Comparison of ENCODE assay signal across 8 mouse cellular contexts in the genomic region with DNA sequence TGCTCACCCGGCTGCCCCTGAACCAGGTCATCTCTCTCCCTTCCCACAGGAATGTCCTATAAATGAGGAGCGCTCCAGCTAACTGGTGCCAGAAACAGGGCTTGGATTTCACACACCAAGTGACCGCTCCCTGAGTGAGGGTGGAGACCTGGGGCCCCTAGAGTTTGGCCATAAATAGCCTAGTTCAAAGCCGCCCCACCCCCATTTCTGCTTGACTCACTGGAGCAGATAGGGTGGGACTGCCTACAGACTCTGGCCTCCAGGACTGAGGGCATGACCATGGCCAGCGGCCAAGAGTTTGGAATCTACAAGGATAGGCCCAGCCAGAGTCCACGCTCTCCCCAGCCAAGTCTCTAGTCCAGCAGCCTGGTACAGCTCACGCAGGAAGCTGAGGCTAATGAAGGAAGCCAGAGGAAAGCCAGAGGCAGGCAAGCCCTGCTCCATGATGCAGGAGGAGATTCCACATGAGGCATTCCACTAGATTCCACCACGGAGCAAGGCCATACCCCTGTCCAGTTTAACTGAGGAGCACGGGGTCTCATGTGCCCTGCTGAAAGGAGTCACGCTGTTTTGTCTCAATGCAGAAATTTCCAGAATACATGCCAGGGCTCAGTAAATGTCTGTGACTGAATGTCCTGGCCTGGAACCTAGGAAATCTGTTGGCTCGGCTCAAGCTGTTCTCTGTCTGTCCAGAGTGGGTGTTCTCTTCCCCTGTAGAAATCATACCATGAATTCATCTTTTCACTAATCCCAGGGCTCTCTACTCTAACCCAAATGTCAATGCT. TPM values are rescaled to one million over a fixed set of nuclear protein-coding genes. Genes with fewer than 3 reads are reported as not detected.
DNase-seq lines count a peak whose midpoint lies in the region; ATAC-seq and TF ChIP-seq lines count a peak whose summit lies in the region.

No protein-coding gene starts in this region.

- no peaks in the 10 kb centered on the region for H3K27me3 ChIP-seq in kidney, adult 2 months (replicated peaks; ENCODE audit: control insufficient read depth, insufficient read depth, low read length)
- H3K27me3 ChIP-seq in lung, embryonic 15.5 days, result no peaks in the 10 kb centered on the region

- WGBS in kidney, adult 2 months, result 12% methylated on average over 11 of the region's 11 CpGs
- 70% methylated on average over 11 of the region's 11 CpGs for WGBS in lung, embryonic 15.5 days

- H3K4me1 ChIP-seq in kidney, adult 2 months (ENCODE audit: control insufficient read depth, insufficient read depth, low read length), result peaks cover 19% of the 10 kb centered on the region
- H3K4me1 ChIP-seq in lung, embryonic 15.5 days, result no peaks in the 10 kb centered on the region; the same call in 1 of the 2 replicates

- H3K27ac ChIP-seq in kidney, adult 2 months (ENCODE audit: insufficient read depth, low read depth, low read length), result peak overlapping the region; percentile 72
- peak overlapping the region; percentile 49; the same call in 1 of the 2 replicates for H3K27ac ChIP-seq in lung, embryonic 15.5 days

- peak; percentile 35 for DNase-seq in cerebellum, adult 11 months
- DNase-seq in cerebellum, postnatal 4 days (ENCODE audit: low spot score in 2 of 2), result no peak
- DNase-seq in adrenal gland, adult 2 months, result peak; percentile 96
- DNase-seq in gastrocnemius, postnatal 25 days, result peak; percentile 95
- peak; percentile 99 for DNase-seq in kidney, adult 2 months
- DNase-seq in urinary bladder, postnatal 10 days (ENCODE audit: low spot score), result peak; percentile 38
- no peak for DNase-seq in frontal cortex, adult 2 months (ENCODE audit: extremely low spot score in 1 of 2, low spot score in 1 of 2)

- no peaks in the 10 kb centered on the region for H3K9me3 ChIP-seq in lung, embryonic 15.5 days

- no peak overlapping the region for H3K9ac ChIP-seq in lung, embryonic 15.5 days

- no peak for TF ChIP-seq POLR2A in kidney, adult 2 months (IDR thresholded peaks at IDR 0.05; ENCODE audit: low read depth, low read length)

- peak; percentile 71 for ATAC-seq in lung, embryonic 15.5 days (ENCODE audit: borderline replicate concordance, extremely low read depth, low FRiP score, low TSS enrichment)

- no peak for TF ChIP-seq CTCF in kidney, adult 2 months (conservative IDR thresholded peaks at IDR 0.05; ENCODE audit: insufficient read depth, insufficient read length, low read depth, low read length)

- no peak overlapping the region for H3K4me2 ChIP-seq in lung, embryonic 15.5 days

- H3K4me3 ChIP-seq in kidney, adult 2 months (ENCODE audit: insufficient read depth, low read depth, low read length), result no peak overlapping the region
- no peak overlapping the region for H3K4me3 ChIP-seq in lung, embryonic 15.5 days

- H3K36me3 ChIP-seq in kidney, adult 2 months (ENCODE audit: control insufficient read depth, insufficient read depth, low read length), result no peaks in the 10 kb centered on the region
- no peaks in the 10 kb centered on the region for H3K36me3 ChIP-seq in lung, embryonic 15.5 days

RNA-seq across cellular contexts. Expression of gene Snta1, which starts 17.5 kb away (rescaled TPM):
- total RNA-seq in adrenal gland, adult 2 months (2021), result 10 to 100 TPM; 19.9 to 29.6 TPM
- 53.6 and 57.1 TPM in 2 replicates for polyA plus RNA-seq in adrenal gland, adult 2 months (2012; rRNA removed)
- 100 to 1,000 TPM; 190 to 200 TPM for total RNA-seq in gastrocnemius, postnatal 25 days (2021)
- 60.5 and 63.4 TPM in 2 replicates for polyA plus RNA-seq in kidney, adult 2 months (2012; rRNA removed)
- polyA plus RNA-seq in lung, embryonic 15.5 days (2015; fragmentation: Nextera tagmentation; extraction: Ambion mirVana), result 8.6 and 10.5 TPM in 2 replicates
- 37.3 and 37.8 TPM in 2 replicates for polyA plus RNA-seq in frontal cortex, adult 2 months (2012; rRNA removed)

RNA-seq across cellular contexts. Expression of gene Cdk5rap1, which starts 17.6 kb away (rescaled TPM):
- 10 to 100 TPM in 1 of 2 experiments, 1 to 10 TPM in 1; 9.7 to 14.4 TPM for total RNA-seq in adrenal gland, adult 2 months (2021)
- polyA plus RNA-seq in adrenal gland, adult 2 months (2012; rRNA removed), result 5.9 and 7.1 TPM in 2 replicates
- 10 to 100 TPM; 11.0 to 12.3 TPM for total RNA-seq in gastrocnemius, postnatal 25 days (2021)
- polyA plus RNA-seq in kidney, adult 2 months (2012; rRNA removed), result 17.1 and 19.0 TPM in 2 replicates
- 17.8 and 19.8 TPM in 2 replicates for polyA plus RNA-seq in lung, embryonic 15.5 days (2015; fragmentation: Nextera tagmentation; extraction: Ambion mirVana)
- polyA plus RNA-seq in frontal cortex, adult 2 months (2012; rRNA removed), result 13.6 and 19.0 TPM in 2 replicates

RNA-seq across cellular contexts. Expression of gene Cbfa2t2, which starts 45.9 kb away (rescaled TPM):
- 10 to 100 TPM; 34.5 to 49.1 TPM for total RNA-seq in adrenal gland, adult 2 months (2021)
- 9.6 and 11.3 TPM in 2 replicates for polyA plus RNA-seq in adrenal gland, adult 2 months (2012; rRNA removed)
- total RNA-seq in gastrocnemius, postnatal 25 days (2021), result 10 to 100 TPM in 1 of 2 experiments, 1 to 10 TPM in 1; 9.9 to 10.7 TPM
- 11.7 and 11.8 TPM in 2 replicates for polyA plus RNA-seq in kidney, adult 2 months (2012; rRNA removed)
- 33.6 and 37.6 TPM in 2 replicates for polyA plus RNA-seq in lung, embryonic 15.5 days (2015; fragmentation: Nextera tagmentation; extraction: Ambion mirVana)
- polyA plus RNA-seq in frontal cortex, adult 2 months (2012; rRNA removed), result 26.5 and 31.7 TPM in 2 replicates

Comparison
In these comparisons a context has a peak if more than half of its experiments do, and no peak if none do; other contexts are left out.
1. DNase-seq: peak in cerebellum, adult 11 months (single experiment), adrenal gland, adult 2 months (single experiment), gastrocnemius, postnatal 25 days (single experiment), kidney, adult 2 months (single experiment) and urinary bladder, postnatal 10 days (single experiment); none in cerebellum, postnatal 4 days (0 of 2) and frontal cortex, adult 2 months (0 of 2).